Mouse (Mus musculus): ENCODE data around the gene Atp8b3. TPM values are rescaled to one million over a fixed set of nuclear protein-coding genes. Genes with fewer than 3 reads are reported as not detected.

Gene Atp8b3
- total and polyA plus RNA-seq, 2 experiments, result not detected

GRCm38 (mm10) chr10:80502819-80503314 is 36.1 kb downstream of the Atp8b3 start:
- DNase-seq (ENCODE audit: extremely low read depth, low read depth, low spot score), result no peak
- H3K27me3 ChIP-seq (ENCODE audit: control insufficient read depth, insufficient read depth, low read length), result peaks cover 11% of the 10 kb centered on the region; the same call in 1 of the 2 replicates

GRCm38 (mm10) chr10:80502291-80502690 is 36.6 kb downstream of the Atp8b3 start:
- H3K9ac ChIP-seq (ENCODE audit: low read depth, low read length), result no peak overlapping the region
- H3K79me2 ChIP-seq (ENCODE audit: control insufficient read depth, insufficient read depth, low read length), result no peaks in the 10 kb centered on the region
- peaks cover 2% of the 10 kb centered on the region; the same call in 1 of the 2 replicates for H3K4me1 ChIP-seq (ENCODE audit: control insufficient read depth, insufficient read depth, low read length)
- TF ChIP-seq POLR2A (IDR thresholded peaks at IDR 0.05; ENCODE audit: extremely low read depth, insufficient read depth, low read length) (no peak), CTCF (IDR thresholded peaks at IDR 0.05; ENCODE audit: low read depth, low read length) (no peak)
- no peak overlapping the region for H3K27ac ChIP-seq (replicated peaks; ENCODE audit: insufficient read depth, low read depth, low read length)
- WGBS, result 31% methylated on average over 7 of the region's 7 CpGs
- no peaks in the 10 kb centered on the region for H3K36me3 ChIP-seq (ENCODE audit: control insufficient read depth, insufficient read depth, low read length)
- DNase-seq (ENCODE audit: extremely low read depth, low read depth, low spot score), result no peak
- H3K4me3 ChIP-seq (ENCODE audit: insufficient read depth, low read depth, low read length), result no peak overlapping the region
- peaks cover 11% of the 10 kb centered on the region; the same call in 1 of the 2 replicates for H3K27me3 ChIP-seq (ENCODE audit: control insufficient read depth, insufficient read depth, low read length)

More at GRCm38 (mm10) chr10:80502819-80503314, 36.1 kb downstream of the Atp8b3 start:
- H3K36me3 ChIP-seq (ENCODE audit: control insufficient read depth, insufficient read depth, low read length), result no peaks in the 10 kb centered on the region
- no peak for TF ChIP-seq POLR2A (IDR thresholded peaks at IDR 0.05; ENCODE audit: extremely low read depth, insufficient read depth, low read length)
- no peak for TF ChIP-seq CTCF (IDR thresholded peaks at IDR 0.05; ENCODE audit: low read depth, low read length)
- H3K79me2 ChIP-seq (ENCODE audit: control insufficient read depth, insufficient read depth, low read length), result no peaks in the 10 kb centered on the region
- H3K4me1 ChIP-seq (ENCODE audit: control insufficient read depth, insufficient read depth, low read length), result peaks cover 2% of the 10 kb centered on the region; the same call in 1 of the 2 replicates
- 34% methylated on average over 22 of the region's 22 CpGs for WGBS
- no peak overlapping the region for H3K4me3 ChIP-seq (ENCODE audit: insufficient read depth, low read depth, low read length)
- no peak overlapping the region for H3K27ac ChIP-seq (replicated peaks; ENCODE audit: insufficient read depth, low read depth, low read length)
- H3K9ac ChIP-seq (ENCODE audit: low read depth, low read length), result no peak overlapping the region

- no peak for TF ChIP-seq POLR2A (IDR thresholded peaks at IDR 0.05; ENCODE audit: extremely low read depth, insufficient read depth, low read length)
- TF ChIP-seq CTCF (IDR thresholded peaks at IDR 0.05; ENCODE audit: low read depth, low read length), result no peak
- WGBS, result 3% methylated on average over 20 of the region's 20 CpGs
- Histone ChIP-seq H3K27ac (replicated peaks; ENCODE audit: insufficient read depth, low read depth, low read length) (no peak overlapping the region), H3K36me3 (ENCODE audit: control insufficient read depth, insufficient read depth, low read length) (no peaks in the 10 kb centered on the region), H3K9ac (ENCODE audit: low read depth, low read length) (no peak overlapping the region), H3K4me1 (ENCODE audit: control insufficient read depth, insufficient read depth, low read length) (no peaks in the 10 kb centered on the region), H3K79me2 (ENCODE audit: control insufficient read depth, insufficient read depth, low read length) (no peaks in the 10 kb centered on the region), H3K4me3 (ENCODE audit: insufficient read depth, low read depth, low read length) (no peak overlapping the region), H3K27me3 (ENCODE audit: control insufficient read depth, insufficient read depth, low read length) (peaks cover 33% of the 10 kb centered on the region)
- no peak for DNase-seq (ENCODE audit: extremely low read depth, low read depth, low spot score)
These were observed 42.5 kb downstream of the Atp8b3 start for GRCm38 (mm10) chr10:80496421-80496820.

GRCm38 (mm10) chr10:80495901-80496300 is 43.0 kb downstream of the Atp8b3 start:
- Histone ChIP-seq H3K36me3 (ENCODE audit: control insufficient read depth, insufficient read depth, low read length) (no peaks in the 10 kb centered on the region), H3K4me3 (ENCODE audit: insufficient read depth, low read depth, low read length) (no peak overlapping the region), H3K4me1 (ENCODE audit: control insufficient read depth, insufficient read depth, low read length) (no peaks in the 10 kb centered on the region), H3K9ac (ENCODE audit: low read depth, low read length) (no peak overlapping the region), H3K79me2 (ENCODE audit: control insufficient read depth, insufficient read depth, low read length) (no peaks in the 10 kb centered on the region), H3K27ac (replicated peaks; ENCODE audit: insufficient read depth, low read depth, low read length) (no peak overlapping the region), H3K27me3 (ENCODE audit: control insufficient read depth, insufficient read depth, low read length) (peaks cover 38% of the 10 kb centered on the region)
- no peak for DNase-seq (ENCODE audit: extremely low read depth, low read depth, low spot score)
- TF ChIP-seq CTCF (IDR thresholded peaks at IDR 0.05; ENCODE audit: low read depth, low read length) (no peak), POLR2A (IDR thresholded peaks at IDR 0.05; ENCODE audit: extremely low read depth, insufficient read depth, low read length) (no peak)
- 6% methylated on average over 35 of the region's 35 CpGs for WGBS

GRCm38 (mm10) chr10:80494732-80495131 is 44.2 kb downstream of the Atp8b3 start, which contains the start of gene Onecut3:
Gene Onecut3 (plus strand): TSS chr10:80494835.
- Histone ChIP-seq H3K27me3 (ENCODE audit: control insufficient read depth, insufficient read depth, low read length) (peaks cover 46% of the 10 kb centered on the region), H3K4me1 (ENCODE audit: control insufficient read depth, insufficient read depth, low read length) (no peaks in the 10 kb centered on the region), H3K27ac (replicated peaks; ENCODE audit: insufficient read depth, low read depth, low read length) (no peak within 1 kb of the TSS), H3K79me2 (ENCODE audit: control insufficient read depth, insufficient read depth, low read length) (no peaks in the 10 kb centered on the region), H3K9ac (ENCODE audit: low read depth, low read length) (no peak within 1 kb of the TSS), H3K36me3 (ENCODE audit: control insufficient read depth, insufficient read depth, low read length) (no peaks in the 10 kb centered on the region), H3K4me3 (ENCODE audit: insufficient read depth, low read depth, low read length) (peak within 1 kb of the TSS; percentile 28; the same call in 1 of the 2 replicates)
- no peak for DNase-seq (ENCODE audit: extremely low read depth, low read depth, low spot score)
- WGBS, result 3% methylated on average over 42 of the region's 42 CpGs
- TF ChIP-seq CTCF (IDR thresholded peaks at IDR 0.05; ENCODE audit: low read depth, low read length), result no peak
- TF ChIP-seq POLR2A (IDR thresholded peaks at IDR 0.05; ENCODE audit: extremely low read depth, insufficient read depth, low read length), result no peak

- no peaks in the 10 kb centered on the region for H3K36me3 ChIP-seq (ENCODE audit: control insufficient read depth, insufficient read depth, low read length)
- TF ChIP-seq POLR2A (IDR thresholded peaks at IDR 0.05; ENCODE audit: extremely low read depth, insufficient read depth, low read length) (no peak), CTCF (IDR thresholded peaks at IDR 0.05; ENCODE audit: low read depth, low read length) (no peak)
- WGBS, result 5% methylated on average over 22 of the region's 22 CpGs
- peaks cover 36% of the 10 kb centered on the region for H3K27me3 ChIP-seq (ENCODE audit: control insufficient read depth, insufficient read depth, low read length)
- no peak overlapping the region for H3K4me3 ChIP-seq (ENCODE audit: insufficient read depth, low read depth, low read length)
- peak; percentile 13 for DNase-seq (ENCODE audit: extremely low read depth, low read depth, low spot score)
- H3K27ac ChIP-seq (replicated peaks; ENCODE audit: insufficient read depth, low read depth, low read length), result no peak overlapping the region
- H3K79me2 ChIP-seq (ENCODE audit: control insufficient read depth, insufficient read depth, low read length), result no peaks in the 10 kb centered on the region
- H3K9ac ChIP-seq (ENCODE audit: low read depth, low read length), result no peak overlapping the region
- H3K4me1 ChIP-seq (ENCODE audit: control insufficient read depth, insufficient read depth, low read length), result no peaks in the 10 kb centered on the region
These were observed 48.9 kb downstream of the Atp8b3 start for GRCm38 (mm10) chr10:80490051-80490450.

Measured in liver, adult 2 months (tissue).